Mouse (Mus musculus): ENCODE data around the gene E330017A01Rik.

- no peak for TF ChIP-seq CTCF (IDR thresholded peaks at IDR 0.05; ENCODE audit: borderline replicate concordance, insufficient read depth, low read length)
- TF ChIP-seq POLR2A (IDR thresholded peaks at IDR 0.05; ENCODE audit: low read depth, low read length) = no peak
These were observed at the start of gene E330017A01Rik for GRCm38 (mm10) chr16:58638689-58639175.
